Mouse (Mus musculus) right cerebral cortex, adult 18-20 months (tissue): ENCODE results near the gene Zscan21.
A peak's percentile ranks its signal among the peaks of the same experiment; 100 is the strongest.

ENCODE experiments used
- DNase-seq: peaks from one replicate; pipeline ENCODE4 v3.0.0; 2022; ENCODE audit warnings: mixed read lengths

Gene Zscan21

GRCm38 (mm10) chr5:138132425-138133064, 15.8 kb downstream of the Zscan21 start:
- no peak for DNase-seq

- DNase-seq: no peak
Measured at GRCm38 (mm10) chr5:138137257-138137656, 20.6 kb downstream of the Zscan21 start.

GRCm38 (mm10) chr5:138137935-138138549, 21.3 kb downstream of the Zscan21 start:
- DNase-seq: no peak

GRCm38 (mm10) chr5:138138585-138138984, 21.9 kb downstream of the Zscan21 start:
- DNase-seq: no peak

DNA sequence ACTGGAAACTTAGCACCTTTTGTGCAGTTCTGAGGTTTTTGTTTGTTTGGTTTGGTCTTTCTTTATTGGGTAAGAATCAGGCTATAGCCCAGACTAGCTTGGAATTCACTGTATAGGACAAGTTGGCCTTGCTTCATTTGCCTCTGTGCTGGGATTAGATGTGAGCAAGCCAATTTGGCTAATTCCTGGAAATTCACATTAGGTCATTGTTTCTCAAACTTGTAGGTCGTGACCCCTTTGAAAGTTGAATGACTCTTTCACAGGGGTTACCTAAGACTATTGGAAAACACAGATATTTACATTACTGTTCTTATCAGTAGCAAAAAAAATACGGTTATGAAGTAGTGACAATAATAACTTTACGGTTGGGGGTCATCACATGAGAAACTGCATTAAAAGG, 37.7 kb downstream of the Zscan21 start:
- no peak for DNase-seq

DNA sequence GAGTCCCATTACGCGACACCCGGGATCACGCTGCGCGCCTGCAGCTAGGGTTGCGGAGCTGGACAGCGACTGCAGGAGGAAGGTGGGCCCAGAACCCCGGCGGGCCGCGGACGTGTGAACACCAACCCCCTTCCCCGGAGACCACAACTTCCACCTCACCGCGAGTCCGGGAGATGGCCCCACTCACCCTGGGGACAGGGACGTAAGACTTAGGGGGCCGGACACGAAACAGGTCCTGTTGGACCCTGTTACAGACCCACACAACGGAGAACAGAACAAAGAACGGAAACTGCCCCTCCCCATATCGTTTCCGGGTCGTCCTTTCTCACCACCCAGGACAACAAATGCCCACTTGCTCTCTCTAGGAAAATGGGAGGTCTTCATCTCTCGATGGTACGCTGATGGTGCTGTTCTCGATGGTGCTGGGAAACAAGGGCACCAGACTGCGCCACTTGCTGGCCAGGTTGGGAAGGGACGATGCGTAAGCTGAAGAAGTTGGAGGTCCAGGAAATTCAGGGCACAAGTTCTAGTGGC, 38.8 kb downstream of the Zscan21 start, which contains the start of gene Zfp113:
Gene Zfp113 (minus strand): TSS at position 302 of the 534 bp plus-strand sequence.
- peak; percentile 95 for DNase-seq

DNA sequence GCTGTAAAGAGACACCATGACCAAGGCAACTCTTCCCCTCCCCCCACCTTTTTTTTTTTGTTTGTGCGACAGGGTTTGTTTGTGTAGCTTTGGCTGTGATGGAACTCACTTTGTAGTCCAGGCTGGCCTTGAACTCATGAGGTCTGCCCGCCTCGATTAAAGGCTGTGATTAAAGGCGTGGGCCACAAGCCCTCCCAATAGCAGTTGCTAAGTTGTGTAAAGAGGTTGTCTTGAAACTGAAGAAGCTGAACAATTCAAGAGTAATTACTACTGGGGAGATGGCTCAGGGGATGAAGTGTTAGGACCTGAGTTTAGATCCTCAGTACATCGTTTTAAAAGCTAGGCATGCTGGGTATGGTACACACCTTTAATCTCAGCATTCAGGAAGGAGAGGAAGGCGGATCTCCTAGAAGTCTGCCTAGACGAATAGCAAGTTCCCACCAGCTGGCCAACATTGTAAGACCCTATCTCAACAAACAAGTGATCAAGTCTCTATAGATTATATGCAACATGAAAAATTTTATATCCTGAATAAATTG, 43.6 kb downstream of the Zscan21 start:
- DNase-seq: no peak

DNA sequence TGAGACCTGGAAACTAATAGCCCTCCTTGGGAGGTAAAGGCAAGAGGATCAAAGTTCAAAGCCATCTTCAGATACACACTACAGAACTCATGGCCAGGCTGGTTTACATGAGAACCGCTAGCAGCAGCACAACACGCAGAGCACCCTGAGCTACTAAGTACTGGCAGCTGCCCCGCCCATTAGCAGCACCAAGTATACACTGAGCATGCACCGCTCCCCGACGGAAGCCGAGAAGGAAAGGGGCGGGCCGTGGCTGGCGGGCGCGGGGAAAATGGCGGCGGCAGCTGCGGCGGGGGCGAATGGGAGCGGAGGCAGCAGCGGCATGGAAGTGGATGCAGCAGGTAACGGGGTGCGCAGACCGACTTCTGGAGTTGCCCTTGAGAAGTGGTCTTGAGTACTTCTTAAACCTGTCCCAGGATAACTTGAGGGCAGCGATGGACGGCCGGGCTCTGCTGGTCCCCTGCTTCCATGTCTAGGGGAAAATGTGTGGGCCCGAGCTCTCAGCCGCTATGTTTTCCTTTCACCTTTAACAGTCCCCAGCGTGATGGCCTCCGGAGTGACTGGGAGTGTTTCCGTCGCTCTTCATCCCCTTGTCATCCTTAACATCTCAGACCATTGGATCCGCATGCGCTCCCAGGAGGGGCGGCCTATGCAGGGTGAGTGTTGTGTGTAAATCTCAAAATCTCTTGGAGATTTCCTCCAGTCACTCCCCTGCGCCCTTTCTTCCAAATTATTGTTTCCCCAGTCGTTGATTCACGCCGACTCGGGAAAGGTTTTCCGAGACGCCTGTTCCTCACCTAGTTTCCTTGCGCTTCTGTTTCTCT, 44.4 kb downstream of the Zscan21 start, which contains the start of gene Cops6:
Gene Cops6 (plus strand): TSS at position 230 of the 824 bp plus-strand sequence.
- DNase-seq: peak; percentile 97

- DNase-seq: no peak
Measured at GRCm38 (mm10) chr5:138163046-138163445, 46.3 kb downstream of the Zscan21 start.

- DNase-seq: no peak
Measured at GRCm38 (mm10) chr5:138163610-138164009, 46.9 kb downstream of the Zscan21 start.

GRCm38 (mm10) chr5:138165594-138165993, 48.9 kb downstream of the Zscan21 start:
- DNase-seq: no peak

DNA sequence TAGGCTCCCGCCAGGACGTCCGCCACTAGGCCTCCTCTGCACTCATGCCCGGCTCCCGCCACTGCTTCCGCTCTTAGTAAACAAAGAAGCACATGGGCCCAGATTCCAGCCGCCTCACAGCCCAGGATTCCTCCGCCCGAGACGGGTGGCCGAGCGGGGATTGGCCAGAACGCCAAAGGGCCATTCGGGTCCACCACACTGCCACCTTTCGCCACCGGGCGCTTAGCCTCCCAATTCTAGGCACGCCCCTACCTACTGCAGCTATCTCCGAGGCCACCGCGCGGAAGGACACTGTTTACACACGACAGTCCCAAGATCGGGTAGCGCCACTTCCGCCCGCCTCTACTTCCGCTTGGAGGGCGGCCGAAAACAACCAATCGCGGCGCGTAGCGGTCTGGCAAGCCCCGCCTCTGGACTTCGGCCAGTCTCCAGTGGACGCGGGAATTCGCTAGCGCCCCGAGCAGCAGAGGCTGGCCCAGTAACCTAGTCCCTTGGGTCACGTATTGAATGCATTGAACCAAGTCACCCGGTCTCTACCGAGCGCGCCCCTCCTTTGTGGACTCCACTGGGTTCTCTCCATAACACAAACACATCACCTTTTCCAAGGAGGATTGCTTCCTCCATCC, 54.3 kb downstream of the Zscan21 start:
- peak; percentile 97 for DNase-seq

DNA sequence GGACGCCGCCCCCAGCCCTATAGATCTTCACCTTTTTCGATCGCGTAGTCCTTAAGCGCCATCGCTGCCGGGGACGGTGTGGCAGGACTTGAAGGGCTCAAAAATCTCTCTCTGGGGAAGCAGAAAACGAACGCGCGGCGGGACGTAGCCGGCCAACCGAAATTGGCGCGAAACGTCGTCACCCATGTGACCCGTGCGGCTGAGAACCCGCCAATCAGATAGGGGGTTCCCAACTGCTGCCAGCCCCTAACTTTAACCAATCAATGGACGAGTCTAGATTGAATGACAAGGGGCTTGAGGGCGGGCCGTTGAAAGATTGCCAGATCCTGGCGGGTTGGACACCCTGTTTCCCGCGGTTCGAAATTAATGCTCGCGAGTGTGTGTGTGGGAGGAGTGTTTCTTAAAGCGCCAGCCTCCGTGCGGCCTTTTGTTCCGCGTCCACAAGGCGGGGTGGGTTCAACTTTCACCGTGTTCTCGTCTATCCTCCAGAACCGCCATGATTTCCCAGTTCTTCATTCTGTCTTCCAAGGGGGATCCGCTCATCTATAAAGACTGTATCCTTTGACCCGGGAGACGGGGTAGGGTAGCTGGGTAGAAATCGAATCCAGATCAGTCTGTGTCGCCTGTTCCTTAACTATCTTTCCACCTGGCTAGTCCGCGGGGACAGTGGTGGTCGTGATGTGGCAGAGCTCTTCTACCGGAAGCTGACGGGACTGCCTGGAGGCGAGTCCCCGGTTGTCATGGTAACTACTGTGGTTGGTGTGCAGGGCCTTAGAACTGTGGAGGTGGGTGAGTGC, 55.2 kb downstream of the Zscan21 start, which contains the start of the genes Ap4m1 and Mcm7:
Gene Ap4m1 (plus strand): TSS at position 308 of the 797 bp plus-strand sequence.
Gene Mcm7 (minus strand): TSS at position 728 of the 797 bp plus-strand sequence.
- peak; percentile 97 for DNase-seq

GRCm38 (mm10) chr5:138173217-138173616, 56.5 kb downstream of the Zscan21 start:
- no peak for DNase-seq
